Mouse (Mus musculus): ENCODE measurements around the gene Pakap. TPM values are rescaled to one million over a fixed set of nuclear protein-coding genes. Genes with fewer than 3 reads are reported as not detected.

Gene Pakap
- polyA plus RNA-seq, 1 experiment = not detected

GRCm38 (mm10) chr4:57682944-57683343 is 115.0 kb downstream of the Pakap start:
- Histone ChIP-seq H3K4me1 (ENCODE audit: control insufficient read depth) (no peaks in the 10 kb centered on the region), H3K36me3 (ENCODE audit: control insufficient read depth) (no peaks in the 10 kb centered on the region), H3K9me3 (ENCODE audit: control insufficient read depth, low read length) (no peaks in the 10 kb centered on the region), H3K4me3 (replicated peaks) (no peak overlapping the region), H3K27me3 (ENCODE audit: control insufficient read depth) (no peaks in the 10 kb centered on the region)
- TF ChIP-seq TAL1 (IDR thresholded peaks at IDR 0.05; ENCODE audit: low read length) = no peak
- TF ChIP-seq GATA1 (IDR thresholded peaks at IDR 0.05; ENCODE audit: low read length) = no peak

GRCm38 (mm10) chr4:57684676-57685215 is 116.8 kb downstream of the Pakap start:
- no peaks in the 10 kb centered on the region for H3K4me1 ChIP-seq (ENCODE audit: control insufficient read depth)
- H3K27me3 ChIP-seq (ENCODE audit: control insufficient read depth) = no peaks in the 10 kb centered on the region
- no peak overlapping the region for H3K4me3 ChIP-seq (replicated peaks)
- H3K9me3 ChIP-seq (ENCODE audit: control insufficient read depth, low read length) = no peaks in the 10 kb centered on the region
- H3K36me3 ChIP-seq (ENCODE audit: control insufficient read depth) = no peaks in the 10 kb centered on the region
- TF ChIP-seq TAL1 (IDR thresholded peaks at IDR 0.05; ENCODE audit: low read length) = no peak
- TF ChIP-seq GATA1 (IDR thresholded peaks at IDR 0.05; ENCODE audit: low read length) = no peak

- no peaks in the 10 kb centered on the region for H3K27me3 ChIP-seq (ENCODE audit: control insufficient read depth)
- no peak overlapping the region for H3K4me3 ChIP-seq (replicated peaks)
- TF ChIP-seq GATA1 (IDR thresholded peaks at IDR 0.05; ENCODE audit: low read length) = no peak
- no peak for TF ChIP-seq TAL1 (IDR thresholded peaks at IDR 0.05; ENCODE audit: low read length)
- H3K9me3 ChIP-seq (ENCODE audit: control insufficient read depth, low read length) = no peaks in the 10 kb centered on the region
- no peaks in the 10 kb centered on the region for H3K4me1 ChIP-seq (ENCODE audit: control insufficient read depth)
- no peaks in the 10 kb centered on the region for H3K36me3 ChIP-seq (ENCODE audit: control insufficient read depth)
Measured at GRCm38 (mm10) chr4:57686736-57687135, 118.8 kb downstream of the Pakap start.

GRCm38 (mm10) chr4:57687583-57687982 is 119.6 kb downstream of the Pakap start:
- no peak overlapping the region for H3K4me3 ChIP-seq (replicated peaks)
- no peak for TF ChIP-seq GATA1 (IDR thresholded peaks at IDR 0.05; ENCODE audit: low read length)
- no peak for TF ChIP-seq TAL1 (IDR thresholded peaks at IDR 0.05; ENCODE audit: low read length)
- H3K36me3 ChIP-seq (ENCODE audit: control insufficient read depth) = no peaks in the 10 kb centered on the region
- H3K27me3 ChIP-seq (ENCODE audit: control insufficient read depth) = no peaks in the 10 kb centered on the region
- no peaks in the 10 kb centered on the region for H3K9me3 ChIP-seq (ENCODE audit: control insufficient read depth, low read length)
- no peaks in the 10 kb centered on the region for H3K4me1 ChIP-seq (ENCODE audit: control insufficient read depth)

GRCm38 (mm10) chr4:57688131-57688530 is 120.2 kb downstream of the Pakap start:
- Histone ChIP-seq H3K9me3 (ENCODE audit: control insufficient read depth, low read length) (no peaks in the 10 kb centered on the region), H3K4me1 (ENCODE audit: control insufficient read depth) (no peaks in the 10 kb centered on the region), H3K4me3 (replicated peaks) (no peak overlapping the region), H3K27me3 (ENCODE audit: control insufficient read depth) (no peaks in the 10 kb centered on the region), H3K36me3 (ENCODE audit: control insufficient read depth) (no peaks in the 10 kb centered on the region)
- TF ChIP-seq TAL1 (IDR thresholded peaks at IDR 0.05; ENCODE audit: low read length) = no peak
- no peak for TF ChIP-seq GATA1 (IDR thresholded peaks at IDR 0.05; ENCODE audit: low read length)

GRCm38 (mm10) chr4:57690001-57690400 is 122.0 kb downstream of the Pakap start:
- TF ChIP-seq GATA1 (IDR thresholded peaks at IDR 0.05; ENCODE audit: low read length) (no peak), TAL1 (IDR thresholded peaks at IDR 0.05; ENCODE audit: low read length) (no peak)
- Histone ChIP-seq H3K27me3 (ENCODE audit: control insufficient read depth) (no peaks in the 10 kb centered on the region), H3K4me3 (replicated peaks) (no peak overlapping the region), H3K36me3 (ENCODE audit: control insufficient read depth) (no peaks in the 10 kb centered on the region), H3K9me3 (ENCODE audit: control insufficient read depth, low read length) (no peaks in the 10 kb centered on the region), H3K4me1 (ENCODE audit: control insufficient read depth) (no peaks in the 10 kb centered on the region)

GRCm38 (mm10) chr4:57690805-57691204 is 122.8 kb downstream of the Pakap start:
- H3K4me1 ChIP-seq (ENCODE audit: control insufficient read depth) = no peaks in the 10 kb centered on the region
- no peak overlapping the region for H3K4me3 ChIP-seq (replicated peaks)
- TF ChIP-seq GATA1 (IDR thresholded peaks at IDR 0.05; ENCODE audit: low read length) (no peak), TAL1 (IDR thresholded peaks at IDR 0.05; ENCODE audit: low read length) (no peak)
- no peaks in the 10 kb centered on the region for H3K9me3 ChIP-seq (ENCODE audit: control insufficient read depth, low read length)
- no peaks in the 10 kb centered on the region for H3K27me3 ChIP-seq (ENCODE audit: control insufficient read depth)
- H3K36me3 ChIP-seq (ENCODE audit: control insufficient read depth) = no peaks in the 10 kb centered on the region

- TF ChIP-seq TAL1 (IDR thresholded peaks at IDR 0.05; ENCODE audit: low read length) (no peak), GATA1 (IDR thresholded peaks at IDR 0.05; ENCODE audit: low read length) (no peak)
- no peaks in the 10 kb centered on the region for H3K4me1 ChIP-seq (ENCODE audit: control insufficient read depth)
- no peak overlapping the region for H3K4me3 ChIP-seq (replicated peaks)
- no peaks in the 10 kb centered on the region for H3K9me3 ChIP-seq (ENCODE audit: control insufficient read depth, low read length)
- no peaks in the 10 kb centered on the region for H3K27me3 ChIP-seq (ENCODE audit: control insufficient read depth)
- H3K36me3 ChIP-seq (ENCODE audit: control insufficient read depth) = no peaks in the 10 kb centered on the region
Measured at GRCm38 (mm10) chr4:57694356-57695136, 126.6 kb downstream of the Pakap start.

- Histone ChIP-seq H3K9me3 (ENCODE audit: control insufficient read depth, low read length) (no peaks in the 10 kb centered on the region), H3K4me1 (ENCODE audit: control insufficient read depth) (no peaks in the 10 kb centered on the region), H3K4me3 (replicated peaks) (no peak overlapping the region), H3K36me3 (ENCODE audit: control insufficient read depth) (no peaks in the 10 kb centered on the region), H3K27me3 (ENCODE audit: control insufficient read depth) (no peaks in the 10 kb centered on the region)
- TF ChIP-seq TAL1 (IDR thresholded peaks at IDR 0.05; ENCODE audit: low read length) (no peak), GATA1 (IDR thresholded peaks at IDR 0.05; ENCODE audit: low read length) (no peak)
Measured at GRCm38 (mm10) chr4:57696955-57697354, 129.0 kb downstream of the Pakap start.

All from erythroblast, embryonic 14.5 days (primary cell).